Mouse (Mus musculus) forebrain, postnatal 0 days (tissue): ENCODE results near the gene Rplp2. TPM values are rescaled to one million over a fixed set of nuclear protein-coding genes. Genes with fewer than 3 reads are reported as not detected.

Experiments used
- ATAC-seq: fragments of 200-750 bp; cut with Nextera tagmentation; 2 replicates; pipeline ENCODE4 v1.8.0; 2017; ENCODE audit warnings: mild to moderate bottlenecking, moderate library complexity
- DNase-seq: peaks from one replicate; pipeline ENCODE4 v3.0.0-alpha.2; 2015
- H3K27ac ChIP-seq: fragments of 300-500 bp; sonication (generic); 2 replicates; pipeline ENCODE4 v1.5.1; 2014; ENCODE audit warnings: low read depth, mild to moderate bottlenecking, antibody characterized with exemption, low read length, moderate library complexity, mixed read lengths
- H3K27me3 ChIP-seq: fragments of 300-500 bp; sonication (generic); 2 replicates; pipeline ENCODE4 v1.6.1; 2014; ENCODE audit warnings: mild to moderate bottlenecking, low read length, mixed read lengths; ENCODE audit not compliant: insufficient read depth
- H3K36me3 ChIP-seq: fragments of 300-500 bp; sonication (generic); 2 replicates; pipeline ENCODE4 v1.6.1; 2014; ENCODE audit warnings: mild to moderate bottlenecking, moderate library complexity; ENCODE audit not compliant: insufficient read depth
- H3K4me1 ChIP-seq: fragments of 300-500 bp; sonication (generic); 2 replicates; pipeline ENCODE4 v1.6.1; 2014; ENCODE audit warnings: antibody characterized with exemption; ENCODE audit not compliant: insufficient read depth
- H3K4me2 ChIP-seq: fragments of 300-500 bp; sonication (generic); 2 replicates; pipeline ENCODE4 v1.6.1; 2014; ENCODE audit warnings: low read depth, mild to moderate bottlenecking, moderate library complexity
- H3K4me3 ChIP-seq: fragments of 300-500 bp; sonication (generic); 2 replicates; pipeline ENCODE4 v1.5.1; 2014; ENCODE audit warnings: low read depth, low read length, mixed read lengths
- H3K9ac ChIP-seq: fragments of 300-500 bp; sonication (generic); 2 replicates; pipeline ENCODE4 v1.6.1; 2014; ENCODE audit warnings: mild to moderate bottlenecking
- H3K9me3 ChIP-seq: fragments of 300-500 bp; sonication (generic); 2 replicates; pipeline ENCODE4 v1.6.1; 2016; ENCODE audit warnings: low read length
- CTCF ChIP-seq: sonication (generic); IDR thresholded peaks from 2 replicates; pipeline ENCODE4 v1.5.1; 2016; ENCODE audit warnings: antibody characterized with exemption, control low read depth, low read depth
- WGBS: fragments of 180-500 bp; shearing (Covaris S2); extraction: QIAGEN DNeasy Blood & Tissue Kit; methylation state at CpG from one replicate; pipeline ENCODE4 v1.1.7; 2014; 5-methylcytosine and 5-hydroxymethylcytosine counted together
- polyA plus RNA-seq: library from polyadenylated mRNA; unstranded; fragments of >200 nt; fragmentation: Nextera tagmentation; extraction: Ambion mirVana; gene quantifications from 2 replicates; pipeline ENCODE4 v1.2.1, GENCODE M21; 2015
- total RNA-seq: library from RNA; depleted of rRNA; stranded (reverse); fragments of >200 nt; gene quantifications from 2 replicates; pipeline ENCODE4 v1.2.3, GENCODE M21; 2014

Rplp2 gene
- total and polyA plus RNA-seq, 2 experiments from 2014 or later = 312 to 868 TPM

DNA sequence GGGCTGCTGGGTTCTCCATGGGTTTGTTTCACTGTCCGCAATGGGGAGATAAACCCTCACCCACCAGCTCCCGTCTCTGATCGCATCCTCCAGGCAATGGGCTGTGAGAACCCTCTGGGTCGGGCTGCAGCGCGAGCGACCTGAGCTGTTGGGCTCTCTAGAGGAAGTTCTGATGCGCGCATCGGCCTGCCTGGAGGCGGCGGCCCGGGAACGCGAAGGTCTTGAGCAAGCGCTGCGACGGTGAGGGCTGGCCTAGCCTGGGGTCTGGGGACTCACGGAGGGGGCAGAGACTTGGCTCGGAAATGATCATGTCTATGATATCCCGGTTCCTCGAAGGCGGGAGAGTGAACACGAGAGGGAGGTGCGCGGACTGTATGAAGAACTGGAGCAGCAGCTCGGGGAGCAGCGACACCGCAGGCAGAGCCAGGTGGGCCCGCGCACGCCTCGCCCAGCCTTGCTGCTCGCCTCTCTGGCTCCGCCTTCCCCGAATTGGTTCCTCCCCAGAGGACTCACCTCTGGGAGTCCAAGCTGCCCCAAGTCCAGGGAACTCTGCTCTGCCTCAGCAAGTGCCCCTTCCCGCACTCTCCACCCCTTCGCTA, 17.5 kb downstream of the Rplp2 start:
- Histone ChIP-seq H3K27ac (no peak overlapping the region), H3K36me3 (peaks cover 8% of the 10 kb centered on the region), H3K9ac (no peak overlapping the region), H3K27me3 (peaks cover 48% of the 10 kb centered on the region), H3K4me1 (peaks cover 19% of the 10 kb centered on the region; the same call in 1 of the 2 replicates), H3K9me3 (no peaks in the 10 kb centered on the region), H3K4me3 (peak overlapping the region; percentile 16), H3K4me2 (peak overlapping the region; percentile 24)
- DNase-seq (no peak), ATAC-seq (no peak)
- no peak for TF ChIP-seq CTCF
- WGBS = 8% methylated on average over 38 of the region's 38 CpGs

DNA sequence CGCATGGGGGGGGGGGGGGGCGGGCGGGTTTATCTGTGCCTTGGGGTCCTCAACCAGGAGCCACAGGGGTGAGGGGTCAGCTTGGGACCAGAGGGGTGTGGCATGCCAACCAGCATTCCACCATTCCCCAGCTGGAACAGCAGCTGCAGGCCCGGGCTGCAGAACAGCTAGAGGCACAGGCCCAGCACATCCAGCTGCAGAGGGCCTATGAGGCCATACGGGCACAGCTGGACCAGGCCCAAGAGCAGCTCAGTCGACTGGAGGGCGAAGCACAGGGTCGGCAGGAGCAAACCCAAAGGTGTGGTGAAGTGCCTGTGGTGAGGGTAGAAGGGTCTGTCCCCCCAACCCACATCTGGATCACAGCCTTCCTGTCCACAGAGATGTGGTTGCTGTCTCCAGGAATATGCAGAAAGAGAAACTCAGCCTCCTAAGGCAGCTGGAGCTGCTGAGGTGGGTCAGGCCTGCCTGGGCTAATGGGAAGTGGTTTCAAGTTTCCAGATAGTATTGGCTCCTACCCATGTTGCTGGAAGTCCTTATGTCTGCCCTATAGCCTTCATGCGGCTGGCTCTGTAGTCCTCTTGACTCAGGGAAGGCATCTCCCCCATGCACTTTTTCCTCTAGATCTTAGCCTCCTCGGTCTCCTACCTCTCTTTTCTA, 18.3 kb downstream of the Rplp2 start:
- ATAC-seq = no peak
- peaks cover 48% of the 10 kb centered on the region for H3K27me3 ChIP-seq
- WGBS = 47% methylated on average over 8 of the region's 10 CpGs

DNA sequence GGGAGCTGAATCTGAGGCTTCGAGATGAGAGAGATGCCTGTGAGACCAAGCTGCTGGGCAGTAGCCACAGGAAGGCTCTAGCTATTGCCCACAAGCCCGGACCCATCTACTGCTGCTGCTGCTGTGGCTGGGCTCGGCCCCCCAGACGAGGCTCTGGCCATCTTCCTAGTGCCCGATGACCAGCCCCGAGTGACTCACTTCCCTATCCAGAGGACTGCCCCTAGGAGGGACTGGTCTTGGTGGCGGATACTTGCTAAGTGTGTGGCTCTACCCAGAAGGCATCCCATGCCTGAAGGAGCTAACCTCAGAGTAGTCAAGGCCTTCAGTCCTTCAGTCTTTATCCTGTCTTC, 18.9 kb downstream of the Rplp2 start:
- Histone ChIP-seq H3K4me2 (no peak overlapping the region), H3K4me1 (peaks cover 19% of the 10 kb centered on the region; the same call in 1 of the 2 replicates), H3K27me3 (peaks cover 43% of the 10 kb centered on the region), H3K27ac (no peak overlapping the region), H3K9ac (no peak overlapping the region), H3K9me3 (no peaks in the 10 kb centered on the region), H3K4me3 (no peak overlapping the region), H3K36me3 (peaks cover 14% of the 10 kb centered on the region)
- DNase-seq (no peak), ATAC-seq (no peak)
- no peak for TF ChIP-seq CTCF
- 77% methylated on average over 7 of the region's 7 CpGs for WGBS

More for the DNA sequence above, 18.3 kb downstream of the Rplp2 start:
- peaks cover 19% of the 10 kb centered on the region; the same call in 1 of the 2 replicates for H3K4me1 ChIP-seq
- H3K9me3 ChIP-seq = no peaks in the 10 kb centered on the region
- no peak for DNase-seq
- H3K27ac ChIP-seq = no peak overlapping the region
- 0 out of 2 replicates have a peak overlapping the region, but pooled peaks have one; percentile 3 for H3K9ac ChIP-seq
- TF ChIP-seq CTCF = no peak
- H3K4me2 ChIP-seq = peak overlapping the region; percentile 24; the same call in 1 of the 2 replicates
- no peak overlapping the region for H3K4me3 ChIP-seq
- H3K36me3 ChIP-seq = peaks cover 10% of the 10 kb centered on the region

DNA sequence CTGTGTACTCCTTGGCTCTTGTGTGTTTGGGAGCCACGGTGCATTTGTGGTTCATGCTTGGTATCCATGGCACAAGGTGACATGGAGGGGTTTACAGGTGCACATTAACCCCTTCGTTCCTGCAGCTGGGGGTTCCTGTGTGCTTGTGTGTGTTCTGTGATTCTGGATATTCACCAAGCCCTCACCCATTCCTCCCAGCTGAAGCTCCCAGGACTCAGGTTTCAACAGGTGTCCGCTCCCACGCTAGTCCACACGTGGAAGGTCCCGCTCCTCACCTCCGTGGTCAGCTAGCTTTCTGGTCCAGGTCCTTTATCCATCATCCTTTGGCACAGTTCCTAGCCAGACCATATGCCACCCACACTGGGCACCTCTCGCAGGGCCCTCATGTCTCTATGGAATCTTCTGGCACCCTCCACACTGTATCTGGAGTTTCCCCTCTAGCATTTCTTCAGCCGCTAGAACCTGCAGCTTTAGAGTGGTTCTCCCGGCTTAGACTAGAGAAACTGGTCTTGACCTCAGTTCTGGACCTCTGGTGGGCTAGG, 19.5 kb downstream of the Rplp2 start:
- no peak for TF ChIP-seq CTCF
- Histone ChIP-seq H3K27ac (no peak overlapping the region), H3K36me3 (peaks cover 19% of the 10 kb centered on the region), H3K4me3 (peak overlapping the region; percentile 62), H3K9ac (peak overlapping the region; percentile 69), H3K4me2 (peak overlapping the region; percentile 72), H3K9me3 (no peaks in the 10 kb centered on the region), H3K4me1 (peaks cover 19% of the 10 kb centered on the region; the same call in 1 of the 2 replicates), H3K27me3 (peaks cover 36% of the 10 kb centered on the region)
- 60% methylated on average over 10 of the region's 10 CpGs for WGBS
- no peak for DNase-seq
- no peak for ATAC-seq

DNA sequence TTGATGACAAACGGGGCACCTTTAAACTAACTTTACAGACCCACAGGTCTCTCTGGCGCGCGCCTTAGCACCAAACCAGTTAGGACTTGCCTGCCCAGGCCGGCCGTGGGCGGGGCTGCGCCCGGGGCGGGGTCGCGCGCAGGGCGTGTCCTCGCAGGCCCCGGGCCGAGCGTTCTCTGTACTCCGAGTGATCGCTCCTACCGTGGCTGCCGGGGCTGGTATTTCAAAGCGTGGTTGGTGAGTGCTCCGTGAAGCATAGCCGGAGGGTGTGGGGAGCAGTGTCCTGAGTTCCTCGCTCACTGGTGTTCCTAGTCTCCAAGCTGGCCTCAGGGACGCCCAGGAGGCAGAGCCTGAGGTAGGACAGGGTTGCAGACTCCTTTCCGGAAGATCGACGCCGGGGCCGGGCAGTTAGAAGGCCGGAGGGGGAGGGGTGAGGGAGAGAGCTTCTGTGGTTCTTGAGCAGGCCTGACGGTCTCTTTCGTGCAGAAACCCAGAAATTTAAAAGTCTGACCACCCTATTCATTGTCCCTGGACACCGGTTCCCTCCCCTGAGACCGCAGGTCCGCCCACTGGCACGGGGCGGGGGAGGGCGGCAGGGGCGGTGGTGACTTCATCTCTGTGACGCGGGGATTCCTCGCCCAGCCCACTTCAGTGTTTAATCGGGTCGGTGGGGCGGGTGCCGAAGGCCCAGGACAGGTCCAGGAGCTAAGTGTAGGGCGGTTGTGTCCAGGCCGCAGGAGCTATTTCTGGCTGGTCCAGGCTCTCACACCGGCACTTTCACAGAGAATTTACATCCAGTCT, 20.3 kb downstream of the Rplp2 start, which contains the start of gene Cd151:
Cd151 (plus strand) TSS at position 163 of the 801 bp plus-strand sequence.
- TF ChIP-seq CTCF = no peak
- ATAC-seq = peak; percentile 60
- Histone ChIP-seq H3K4me2 (peak within 1 kb of the TSS; percentile 72), H3K27me3 (peaks cover 29% of the 10 kb centered on the region), H3K36me3 (peaks cover 23% of the 10 kb centered on the region), H3K9me3 (no peaks in the 10 kb centered on the region), H3K4me3 (peak within 1 kb of the TSS; percentile 62), H3K4me1 (peaks cover 19% of the 10 kb centered on the region; the same call in 1 of the 2 replicates), H3K27ac (peak within 1 kb of the TSS; percentile 84), H3K9ac (peak within 1 kb of the TSS; percentile 69)
- WGBS = 6% methylated on average over 51 of the region's 52 CpGs
- DNase-seq = peak; percentile 77

DNA sequence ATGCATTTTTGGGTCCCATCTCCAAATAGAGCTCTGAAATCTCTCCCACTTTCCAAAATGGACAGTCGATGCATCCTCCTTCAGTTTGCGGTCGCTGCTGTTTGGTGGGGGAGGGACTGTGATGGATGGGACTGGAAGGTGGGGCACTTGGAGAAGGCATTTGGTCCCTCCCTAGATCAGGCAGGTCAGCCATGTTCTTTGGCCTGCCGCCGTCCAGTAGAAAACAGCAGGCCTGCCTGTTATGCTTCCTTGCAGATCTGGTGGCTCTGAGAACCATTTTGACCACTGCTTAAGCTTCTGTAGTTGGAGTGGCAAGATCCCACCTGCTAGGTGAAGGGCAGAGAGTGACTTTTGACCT, 21.0 kb downstream of the Rplp2 start:
- 21% methylated on average over 5 of the region's 5 CpGs for WGBS
- peak overlapping the region; percentile 72 for H3K4me2 ChIP-seq
- TF ChIP-seq CTCF = no peak
- peaks cover 25% of the 10 kb centered on the region for H3K27me3 ChIP-seq
- ATAC-seq = peak; percentile 14; the same call in 1 of the 2 replicates
- DNase-seq = no peak
- H3K9me3 ChIP-seq = no peaks in the 10 kb centered on the region
- peak overlapping the region; percentile 69 for H3K9ac ChIP-seq
- peak overlapping the region; percentile 84 for H3K27ac ChIP-seq
- peaks cover 19% of the 10 kb centered on the region; the same call in 1 of the 2 replicates for H3K4me1 ChIP-seq
- peaks cover 23% of the 10 kb centered on the region for H3K36me3 ChIP-seq
- peak overlapping the region; percentile 62 for H3K4me3 ChIP-seq
